Mouse (Mus musculus) spleen, adult 2 months (tissue): ENCODE measurements around the gene Nox3. TPM values are rescaled to one million over a fixed set of nuclear protein-coding genes. Genes with fewer than 3 reads are reported as not detected.

Experiments used
- DNase-seq, 2 experiments: peaks; one replicate each; pipeline versions ENCODE4 v3.0.0 to v3.0.0-alpha.2; 2012 to 2021; ENCODE audit warnings: low spot score in 2 of 2, low read depth in 1 of 2
- H3K27ac ChIP-seq: fragments of 200-500 bp; 2 replicates; pipeline ENCODE4 v1.5.1; 2012; ENCODE audit warnings: low read length, inconsistent platforms; ENCODE audit not compliant: insufficient read depth
- H3K27me3 ChIP-seq: fragments of 200-500 bp; 2 replicates; pipeline ENCODE4 v1.6.1; 2012; ENCODE audit warnings: mild to moderate bottlenecking, moderate library complexity, low read length, inconsistent platforms; ENCODE audit not compliant: control insufficient read depth, insufficient read depth
- H3K36me3 ChIP-seq: fragments of 200-500 bp; 2 replicates; pipeline ENCODE4 v1.6.1; 2012; ENCODE audit warnings: mild to moderate bottlenecking, low read length, inconsistent platforms; ENCODE audit not compliant: control insufficient read depth, insufficient read depth
- H3K4me1 ChIP-seq: fragments of 200-500 bp; 2 replicates; pipeline ENCODE4 v1.6.1; 2011; ENCODE audit warnings: inconsistent platforms; ENCODE audit not compliant: control insufficient read depth, insufficient read depth, insufficient read length
- H3K4me3 ChIP-seq: fragments of 200-500 bp; 2 replicates; pipeline ENCODE4 v1.5.1; 2011; ENCODE audit warnings: mild to moderate bottlenecking, inconsistent platforms; ENCODE audit not compliant: insufficient read depth, insufficient read length; ENCODE audit errors: extremely low read depth
- CTCF ChIP-seq: fragments of 200-500 bp; IDR thresholded peaks from 2 replicates; pipeline ENCODE4 v1.5.1; 2011; ENCODE audit warnings: mild to moderate bottlenecking, inconsistent platforms; ENCODE audit not compliant: insufficient read depth, insufficient read length, insufficient replicate concordance; ENCODE audit errors: extremely low read depth
- POLR2A ChIP-seq: fragments of 200-500 bp; IDR thresholded peaks from 2 replicates; pipeline ENCODE4 v1.6.1; 2011; ENCODE audit warnings: low read depth, low read length, inconsistent platforms
- WGBS: fragments of 180-500 bp; shearing (Covaris S2); methylation state at CpG from one replicate; pipeline ENCODE4 v1.1.7; 2018; 5-methylcytosine and 5-hydroxymethylcytosine counted together
- polyA plus RNA-seq: library from polyadenylated mRNA; depleted of rRNA; stranded (reverse); fragments of >200 nt; gene quantifications from 2 replicates; pipeline ENCODE4 v1.2.3, GENCODE M21; 2012; rRNA removed

Gene Nox3
- polyA plus RNA-seq, result not detected in 2 replicates

- Histone ChIP-seq H3K27me3 (no peaks in the 10 kb centered on the region), H3K4me3 (no peak within 1 kb of the TSS), H3K4me1 (no peaks in the 10 kb centered on the region), H3K36me3 (no peaks in the 10 kb centered on the region), H3K27ac (no peak within 1 kb of the TSS)
- TF ChIP-seq POLR2A (no peak), CTCF (no peak)
- WGBS, result 89% methylated on average over 9 of the region's 9 CpGs
- no peak for DNase-seq
Measured at GRCm38 (mm10) chr17:3696161-3696560, at the start of gene Nox3. Gene Nox3 (minus strand): TSS chr17:3696261.

GRCm38 (mm10) chr17:3744402-3744801, 48.3 kb upstream of the Nox3 start:
- 22% methylated on average over 2 of the region's 2 CpGs for WGBS
- TF ChIP-seq CTCF (no peak), POLR2A (no peak)

GRCm38 (mm10) chr17:3736936-3737335, 40.9 kb upstream of the Nox3 start:
- 75% methylated on average over 2 of the region's 2 CpGs for WGBS
- Histone ChIP-seq H3K4me3 (no peak overlapping the region), H3K27ac (no peak overlapping the region), H3K4me1 (no peaks in the 10 kb centered on the region), H3K27me3 (no peaks in the 10 kb centered on the region), H3K36me3 (no peaks in the 10 kb centered on the region)
- no peak for TF ChIP-seq POLR2A
- DNase-seq, result no peak

More at GRCm38 (mm10) chr17:3744402-3744801, 48.3 kb upstream of the Nox3 start:
- H3K4me3 ChIP-seq, result no peak overlapping the region; the same call in 1 of the 2 replicates
- no peak for DNase-seq
- no peak overlapping the region for H3K27ac ChIP-seq
- no peaks in the 10 kb centered on the region for H3K4me1 ChIP-seq
- H3K27me3 ChIP-seq, result no peaks in the 10 kb centered on the region
- no peaks in the 10 kb centered on the region for H3K36me3 ChIP-seq

GRCm38 (mm10) chr17:3734286-3734685, 38.2 kb upstream of the Nox3 start:
- no peak for DNase-seq
- Histone ChIP-seq H3K27me3 (no peaks in the 10 kb centered on the region), H3K4me3 (no peak overlapping the region), H3K4me1 (no peaks in the 10 kb centered on the region), H3K27ac (no peak overlapping the region), H3K36me3 (no peaks in the 10 kb centered on the region)
- TF ChIP-seq POLR2A, result no peak
- TF ChIP-seq CTCF, result no peak

- no peak overlapping the region for H3K27ac ChIP-seq
- 91% methylated on average over 1 of the region's 1 CpGs for WGBS
Measured at GRCm38 (mm10) chr17:3705350-3705930, 9.4 kb upstream of the Nox3 start.

GRCm38 (mm10) chr17:3702320-3702719, 6.3 kb upstream of the Nox3 start:
- H3K4me3 ChIP-seq, result no peak overlapping the region
- H3K36me3 ChIP-seq, result no peaks in the 10 kb centered on the region
- H3K27me3 ChIP-seq, result no peaks in the 10 kb centered on the region
- TF ChIP-seq POLR2A (no peak), CTCF (no peak)
- H3K27ac ChIP-seq, result no peak overlapping the region
- WGBS, result 62% methylated on average over 3 of the region's 3 CpGs
- H3K4me1 ChIP-seq, result no peaks in the 10 kb centered on the region
- no peak for DNase-seq

More at GRCm38 (mm10) chr17:3705350-3705930, 9.4 kb upstream of the Nox3 start:
- no peak for DNase-seq
- H3K36me3 ChIP-seq, result no peaks in the 10 kb centered on the region
- TF ChIP-seq CTCF, result no peak
- no peak for TF ChIP-seq POLR2A
- no peaks in the 10 kb centered on the region for H3K27me3 ChIP-seq
- H3K4me3 ChIP-seq, result no peak overlapping the region
- no peaks in the 10 kb centered on the region for H3K4me1 ChIP-seq

- Histone ChIP-seq H3K36me3 (no peaks in the 10 kb centered on the region), H3K27ac (no peak overlapping the region), H3K27me3 (no peaks in the 10 kb centered on the region), H3K4me1 (no peaks in the 10 kb centered on the region), H3K4me3 (no peak overlapping the region)
- TF ChIP-seq CTCF, result no peak
- TF ChIP-seq POLR2A, result no peak
- 73% methylated on average over 8 of the region's 8 CpGs for WGBS
- no peak for DNase-seq
Measured at GRCm38 (mm10) chr17:3692817-3693216, 3.2 kb downstream of the Nox3 start.
